Mouse (Mus musculus) retina, adult 2 months (tissue): Measurements from ENCODE around the gene Map3k6.

Experiments
- DNase-seq: peaks from one replicate; pipeline ENCODE4 v3.0.0-alpha.2; 2012; ENCODE audit warnings: low read depth, low spot score

Map3k6 gene

GRCm38 (mm10) chr4:133285299-133285698, 44.7 kb downstream of the Map3k6 start:
- DNase-seq: no peak

GRCm38 (mm10) chr4:133285950-133286349, 45.3 kb downstream of the Map3k6 start:
- DNase-seq: no peak

DNA sequence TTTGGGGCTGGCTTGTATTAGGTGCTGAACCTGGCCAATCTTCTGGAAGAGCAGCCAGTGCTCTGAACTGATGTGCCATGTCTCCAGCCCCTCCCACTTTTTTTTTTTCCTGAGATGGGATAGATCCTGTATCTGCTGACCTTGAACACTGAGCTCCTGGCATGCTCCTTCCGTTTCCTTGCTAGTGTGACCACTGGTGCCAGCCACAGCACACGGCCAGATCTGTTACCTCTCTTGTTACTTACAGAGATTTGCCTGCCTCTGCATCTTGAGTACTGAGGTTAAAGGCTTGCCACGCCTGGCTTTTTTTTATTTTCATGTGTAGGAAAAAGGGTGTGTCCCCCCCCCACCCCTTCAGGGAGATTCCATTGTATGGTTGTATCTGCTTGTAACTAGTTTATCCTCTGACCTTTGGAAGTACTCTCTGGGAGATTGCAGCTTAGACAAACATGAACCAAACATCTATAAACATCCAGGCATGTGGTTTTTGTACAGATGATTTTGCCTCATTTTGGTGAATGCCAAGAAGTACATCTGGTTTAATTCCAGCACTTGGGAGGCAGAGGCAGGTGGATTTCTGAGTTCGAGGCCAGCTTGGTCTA, 46.0 kb downstream of the Map3k6 start:
- no peak for DNase-seq

DNA sequence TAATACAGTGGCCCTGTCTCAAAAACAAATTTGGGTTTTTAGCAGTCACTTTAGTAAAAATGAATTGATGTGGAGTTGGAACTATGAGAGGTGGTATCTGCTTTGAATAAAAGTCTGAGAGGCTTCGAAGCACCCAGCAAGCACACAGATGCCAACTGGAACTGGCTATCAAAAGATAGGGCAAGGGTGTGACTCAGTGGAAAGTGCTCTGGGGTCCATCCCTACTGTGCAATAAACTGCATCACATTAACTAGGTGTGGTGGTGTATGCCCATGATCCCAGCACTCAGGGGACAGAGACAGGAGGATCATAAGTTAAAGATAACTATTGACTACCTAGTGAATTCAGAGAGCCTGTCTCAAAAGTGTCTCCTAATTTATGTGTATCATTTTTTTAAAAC, 50.6 kb downstream of the Map3k6 start:
- no peak for DNase-seq

DNA sequence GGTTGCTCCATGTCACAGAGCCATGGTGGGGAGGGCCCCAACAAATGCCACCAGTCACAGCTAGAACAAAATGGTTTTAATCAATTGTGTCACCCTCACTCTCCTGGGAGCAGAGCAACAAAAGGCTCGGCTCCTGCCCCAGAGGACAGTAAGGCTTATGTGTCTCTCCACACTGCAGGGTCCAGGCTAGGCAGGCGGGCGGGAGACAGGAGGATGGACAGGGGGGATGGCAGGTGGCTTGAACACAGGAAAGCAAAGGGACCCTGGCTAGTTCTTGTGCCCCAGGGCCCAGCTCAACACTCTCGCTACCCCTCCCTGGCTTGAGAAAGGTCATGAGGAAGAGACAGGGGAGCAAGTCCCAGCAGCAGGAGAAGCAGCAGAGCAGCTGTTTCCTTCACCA, 51.8 kb downstream of the Map3k6 start:
- DNase-seq: no peak

GRCm38 (mm10) chr4:133292901-133293843, 52.6 kb downstream of the Map3k6 start:
- DNase-seq: no peak

DNA sequence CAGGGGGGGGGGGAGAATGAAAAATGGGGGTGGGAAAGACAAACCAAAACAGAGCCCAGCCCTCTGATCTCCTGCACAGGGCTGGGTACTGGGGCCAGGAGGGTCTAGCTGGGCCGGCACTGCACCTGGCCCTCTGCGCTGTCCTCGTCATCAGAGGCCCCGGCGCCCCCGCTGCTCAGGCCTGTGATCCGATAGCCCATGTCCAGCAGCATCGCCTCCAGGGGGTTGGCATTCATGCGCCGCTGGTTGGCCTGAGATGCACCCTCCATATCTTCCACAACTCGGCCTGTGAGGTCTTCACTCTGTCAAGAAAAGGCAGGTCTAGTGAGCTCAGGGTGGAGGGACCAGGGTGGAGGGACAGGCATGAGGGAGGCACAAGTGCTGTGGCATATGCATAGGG, 53.5 kb downstream of the Map3k6 start:
- DNase-seq: no peak

DNA sequence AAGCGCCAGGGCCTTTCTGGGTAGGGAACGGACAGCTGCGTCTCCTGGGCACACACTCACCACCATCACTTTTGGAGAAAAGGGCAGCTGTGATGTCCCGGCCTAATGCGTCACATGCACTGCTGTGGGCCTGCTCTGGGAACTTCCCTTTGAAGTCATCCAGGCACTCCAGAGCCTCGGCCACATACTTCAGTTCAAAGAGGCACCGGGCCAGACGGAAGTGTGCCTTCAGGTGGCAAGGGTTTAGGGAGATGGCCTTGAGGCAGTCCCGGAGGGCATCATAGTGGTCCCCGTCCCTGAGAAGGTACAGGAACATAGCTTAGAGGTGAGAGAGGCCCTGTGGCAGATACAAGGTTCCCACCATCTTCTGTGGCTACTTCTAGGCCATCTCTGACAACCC, 56.7 kb downstream of the Map3k6 start:
- DNase-seq: no peak

DNA sequence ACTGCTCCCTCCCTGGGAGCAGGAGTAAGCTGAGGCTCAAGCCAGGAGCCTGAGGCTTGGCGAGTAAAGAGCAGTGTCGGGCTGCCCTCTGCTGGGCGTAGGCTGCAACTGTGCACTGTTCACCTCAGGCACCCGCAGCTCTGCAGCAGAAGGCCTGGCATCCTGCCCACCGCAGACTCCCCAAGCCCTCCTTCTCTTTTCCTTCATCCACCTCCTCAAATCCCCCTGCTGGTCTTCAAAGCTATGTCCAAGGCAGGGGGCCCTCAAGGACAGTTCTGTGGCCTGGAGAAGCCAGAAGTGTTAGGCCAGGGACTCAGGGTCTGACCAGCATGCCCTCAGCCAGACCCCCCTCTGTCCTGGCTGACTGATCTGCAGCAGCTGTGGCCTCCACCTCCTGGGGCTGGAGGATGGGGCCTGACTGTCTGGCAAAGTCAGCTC, 57.2 kb downstream of the Map3k6 start:
- no peak for DNase-seq

- no peak for DNase-seq
Observed at GRCm38 (mm10) chr4:133298516-133299365, 58.1 kb downstream of the Map3k6 start.

DNA sequence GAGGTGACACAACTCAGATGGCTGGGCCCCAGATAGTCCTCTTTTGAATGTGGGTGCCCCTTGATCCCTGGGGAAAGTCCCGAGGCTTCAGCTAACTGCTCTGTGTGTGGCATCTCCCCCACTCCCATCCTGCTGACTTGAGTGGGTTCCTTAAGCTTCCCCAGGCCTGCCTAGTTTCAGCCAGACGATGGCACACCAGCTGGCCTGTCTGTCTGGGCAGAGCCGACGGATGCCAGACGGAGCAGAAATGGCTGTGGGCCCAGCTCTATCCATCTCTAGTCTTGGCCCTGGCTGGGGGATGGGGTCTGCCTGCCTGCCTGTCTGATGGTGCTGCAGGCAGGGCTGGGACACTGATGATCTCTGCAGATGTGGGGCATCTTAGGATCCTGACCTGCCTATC, 59.1 kb downstream of the Map3k6 start:
- no peak for DNase-seq

DNA sequence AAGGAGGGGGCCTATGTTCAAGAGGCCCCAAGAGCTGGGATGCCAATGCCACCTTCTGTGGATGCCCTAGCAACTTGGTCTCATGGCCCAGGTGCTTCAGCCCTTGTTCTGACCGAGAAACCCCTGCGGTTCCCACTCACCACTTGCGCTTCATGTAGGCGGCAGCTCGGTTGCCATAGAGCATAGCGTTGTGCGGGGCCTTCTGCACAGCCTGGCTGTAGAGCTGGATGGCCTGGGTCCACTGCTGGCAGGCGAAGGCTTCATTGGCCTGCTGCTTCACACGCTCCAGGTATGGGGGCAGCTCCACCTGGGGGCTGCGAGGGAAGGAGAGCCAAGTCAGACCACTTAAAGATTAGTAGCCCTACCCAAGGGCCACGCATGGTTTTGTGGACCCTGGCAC, 59.8 kb downstream of the Map3k6 start:
- DNase-seq: no peak

- DNase-seq: no peak
Observed at GRCm38 (mm10) chr4:133301802-133302201, 61.2 kb downstream of the Map3k6 start.
